Mouse (Mus musculus): ENCODE measurements around the gene Hpgds.

Gene Hpgds

DNA sequence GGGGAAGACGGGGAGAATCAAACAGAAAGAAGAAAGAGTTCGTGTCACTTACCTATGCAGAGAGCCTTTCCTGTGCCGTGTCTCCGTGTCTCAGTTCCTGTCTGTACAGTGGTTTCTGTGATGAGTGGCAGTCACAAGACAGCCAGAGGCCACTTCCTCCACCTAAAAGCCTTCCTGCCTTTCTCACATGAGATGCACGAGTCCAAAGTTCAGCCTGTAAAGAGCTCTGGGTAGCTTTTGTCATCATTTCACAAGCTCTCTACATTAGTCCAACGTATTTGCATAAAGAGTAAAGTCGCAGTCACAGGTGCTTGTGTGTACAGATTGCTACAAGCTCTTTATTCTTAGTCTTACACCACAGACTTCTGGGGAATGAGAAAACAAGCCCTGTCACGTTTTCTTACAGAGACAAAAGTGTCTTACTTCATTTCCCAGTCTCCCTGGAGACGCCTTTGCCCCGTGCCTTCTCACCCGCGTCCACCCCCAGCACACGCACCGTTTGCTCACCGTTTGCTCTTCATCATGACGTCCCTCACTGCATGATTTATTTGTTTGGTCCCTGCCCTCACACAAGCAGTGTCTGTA is at the start of gene Hpgds:
Hpgds (minus strand) TSS at position 288 of the 585 bp plus-strand sequence.
- DNase-seq (ENCODE audit: low spot score) = no peak

DNA sequence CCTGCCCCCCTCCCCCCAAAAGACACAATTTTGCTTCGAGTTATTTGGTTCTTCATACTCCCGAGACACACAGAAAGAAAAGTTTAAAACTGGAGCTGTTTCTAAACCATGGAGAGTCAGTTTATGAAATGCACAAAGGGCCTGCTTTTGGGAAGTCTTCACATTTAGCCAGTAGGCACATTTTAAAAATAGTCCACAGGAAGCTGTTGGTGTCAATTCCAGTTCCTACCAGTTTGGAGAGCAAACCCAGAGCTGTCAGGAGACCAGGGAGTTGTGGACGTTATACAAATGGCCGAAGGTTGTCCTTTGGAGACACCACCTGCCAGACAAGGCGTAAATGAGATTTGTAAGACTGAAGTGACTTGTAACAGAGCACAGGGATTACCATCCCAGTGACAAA is 20.3 kb upstream of the Hpgds start:
- peak; percentile 12 for DNase-seq (ENCODE audit: low spot score)

DNA sequence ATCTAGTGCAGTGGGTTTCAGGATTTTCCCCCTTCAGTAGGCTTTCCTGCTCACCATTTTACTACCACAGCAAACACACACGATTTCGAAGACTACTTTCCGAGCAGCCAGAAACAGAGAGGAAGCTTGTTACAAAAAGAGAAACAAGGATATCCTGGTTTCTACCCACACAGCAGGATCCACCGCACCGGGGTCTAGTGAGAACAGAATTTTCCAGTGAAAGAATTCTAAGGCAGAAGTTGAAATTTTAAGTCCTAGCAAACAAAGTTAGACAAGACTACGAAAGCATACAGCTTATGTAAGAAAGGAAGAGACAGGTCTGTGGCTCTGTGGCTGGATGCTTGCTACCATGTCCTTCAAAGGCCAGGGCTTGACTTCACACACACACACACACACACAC is 19.4 kb upstream of the Hpgds start:
- DNase-seq (ENCODE audit: low spot score) = no peak

DNA sequence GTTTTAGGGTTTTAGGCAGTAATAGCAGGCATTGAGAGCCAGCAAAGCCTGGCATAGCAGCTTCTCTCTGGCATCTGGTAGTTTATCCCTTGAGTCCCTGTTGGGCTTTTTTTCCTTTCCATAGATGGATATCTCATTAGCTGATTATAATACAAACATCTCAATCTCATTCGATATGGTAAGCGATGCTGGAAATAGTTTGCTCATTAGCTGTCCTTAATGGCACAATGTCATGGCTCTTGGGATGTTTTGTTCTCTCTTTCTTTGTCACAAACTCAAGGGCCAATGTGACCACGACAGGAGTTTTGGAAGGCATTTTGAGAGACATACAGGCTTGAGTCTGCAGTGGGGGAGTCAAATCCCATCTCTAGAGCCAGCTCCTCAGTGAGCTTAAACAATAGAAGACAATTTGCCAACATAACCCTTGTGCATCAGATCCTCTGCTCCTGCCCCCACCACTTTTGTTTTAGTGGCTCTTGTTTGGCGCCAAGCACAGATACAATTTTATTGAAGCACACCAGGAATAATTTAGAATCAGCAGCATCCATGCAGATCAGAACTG is 14.8 kb upstream of the Hpgds start:
- no peak for DNase-seq (ENCODE audit: low spot score)

DNA sequence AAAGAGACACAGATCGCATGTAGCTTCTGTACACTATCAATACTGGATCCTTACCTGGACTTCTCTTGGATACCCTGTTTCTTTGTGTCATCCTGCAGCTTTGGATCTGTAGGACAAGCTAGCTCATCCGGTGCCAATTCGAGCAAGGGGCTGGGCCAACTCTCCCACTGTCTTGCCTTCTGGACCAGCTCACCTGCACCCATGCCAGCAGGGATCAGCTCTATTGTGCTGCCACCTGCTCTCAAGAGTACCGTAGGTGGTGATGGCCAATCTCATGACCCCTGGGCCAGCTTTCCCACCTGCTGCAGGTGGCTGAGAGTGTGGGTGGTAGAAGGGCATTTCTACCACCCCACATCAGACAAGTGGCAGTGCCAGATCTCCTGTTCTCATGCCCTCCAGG is 12.3 kb upstream of the Hpgds start:
- no peak for DNase-seq (ENCODE audit: low spot score)

DNA sequence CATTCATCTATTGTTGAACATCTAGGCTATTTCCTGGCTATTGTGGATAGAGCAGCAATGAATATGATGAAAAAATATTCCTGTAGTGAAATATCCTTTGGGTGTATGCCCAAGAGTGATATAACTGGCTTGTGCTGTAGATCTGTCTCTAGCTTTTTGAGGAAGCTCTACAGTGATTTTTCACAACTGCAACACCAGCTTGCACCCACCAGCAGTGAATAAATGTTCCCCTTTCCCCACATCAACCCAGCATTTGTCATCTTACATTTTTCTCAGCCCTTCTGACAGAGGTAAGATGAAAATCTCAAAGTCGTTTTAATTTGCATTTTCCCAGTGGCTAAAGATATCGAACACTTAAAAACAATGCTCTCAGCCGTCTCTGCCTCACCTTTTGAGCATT is 8.9 kb upstream of the Hpgds start:
- DNase-seq (ENCODE audit: low spot score) = no peak

DNA sequence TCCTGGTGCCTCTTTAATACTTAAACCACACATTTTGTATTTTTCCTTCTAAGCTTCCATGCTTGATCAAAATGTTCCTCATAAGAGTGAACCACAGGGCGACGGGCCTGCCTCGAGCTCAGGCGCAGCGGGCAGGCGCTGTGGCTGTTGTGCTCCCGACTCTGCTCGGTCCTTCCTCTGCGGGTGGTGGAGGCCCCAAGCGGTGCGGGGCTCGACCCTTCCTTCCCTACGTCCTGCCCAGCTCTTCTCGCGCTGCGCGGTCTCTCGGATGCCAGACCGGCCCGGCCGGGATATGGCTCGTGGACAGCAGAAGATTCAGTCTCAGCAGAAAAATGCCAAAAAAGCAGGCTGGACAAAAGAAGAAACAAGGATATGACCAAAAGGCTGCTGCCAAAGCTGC is 6.0 kb upstream of the Hpgds start:
- no peak for DNase-seq (ENCODE audit: low spot score)

DNA sequence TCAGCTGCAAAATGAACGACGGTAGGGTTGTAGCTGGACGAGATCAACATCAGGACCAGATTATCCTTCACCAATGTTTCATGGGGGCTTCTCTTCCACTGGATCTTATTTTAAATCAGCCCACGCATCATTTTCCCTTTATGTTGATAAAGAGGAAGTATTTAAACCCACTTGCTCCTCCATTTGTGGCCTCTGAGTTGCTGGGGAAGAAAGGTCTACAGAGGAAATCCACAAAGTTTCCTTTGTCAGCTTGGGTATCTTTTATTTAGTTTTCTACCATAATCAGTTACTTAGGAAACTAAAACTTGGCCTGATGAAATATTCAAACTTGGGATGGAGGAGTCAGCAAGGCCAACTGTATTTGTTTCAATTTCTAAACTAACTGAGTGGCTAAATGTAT is 1.7 kb upstream of the Hpgds start:
- no peak for DNase-seq (ENCODE audit: low spot score)

DNA sequence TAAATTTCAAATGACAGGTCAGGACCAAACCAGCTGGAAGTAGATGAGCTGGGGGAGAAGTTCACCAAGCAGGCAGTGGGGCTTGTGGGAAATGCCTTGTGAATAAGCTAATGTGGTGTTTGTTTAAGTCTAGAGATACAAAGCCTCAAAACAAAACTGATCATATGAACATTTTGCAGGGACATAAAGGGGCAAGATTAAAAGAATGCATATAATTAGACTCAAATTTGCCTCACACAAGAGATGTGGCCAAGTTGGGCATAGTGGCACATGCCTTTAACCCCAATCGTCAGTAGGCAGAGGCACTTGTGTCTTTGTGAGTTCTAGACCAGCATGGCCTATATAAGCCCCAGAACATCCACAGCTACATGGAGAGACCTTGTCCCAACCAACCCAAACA is 2.4 kb downstream of the Hpgds start:
- DNase-seq (ENCODE audit: low spot score) = no peak

DNA sequence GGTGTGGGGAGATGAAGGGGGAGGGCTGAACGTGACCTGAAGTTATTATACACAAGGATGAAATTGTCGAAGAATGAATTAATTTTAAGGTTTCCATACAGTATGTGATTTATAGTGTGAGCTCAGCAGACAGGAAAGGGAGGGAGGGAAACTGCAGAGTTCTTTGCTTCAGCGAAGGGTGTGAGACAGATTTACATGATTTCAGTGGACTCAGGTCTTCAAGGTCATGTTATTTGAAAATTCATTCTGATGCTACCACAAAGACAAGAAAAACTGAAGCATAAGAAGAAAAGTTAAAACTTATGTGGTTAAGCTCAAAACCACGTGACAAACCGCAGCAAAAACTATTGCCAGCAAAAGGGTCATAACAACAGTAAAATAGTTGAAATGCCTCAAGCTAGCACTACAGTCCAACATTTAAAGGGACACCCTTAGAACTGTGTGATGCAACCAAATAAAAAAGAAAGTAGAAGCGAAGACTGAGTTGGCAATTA is 3.9 kb downstream of the Hpgds start:
- DNase-seq (ENCODE audit: low spot score) = no peak

DNA sequence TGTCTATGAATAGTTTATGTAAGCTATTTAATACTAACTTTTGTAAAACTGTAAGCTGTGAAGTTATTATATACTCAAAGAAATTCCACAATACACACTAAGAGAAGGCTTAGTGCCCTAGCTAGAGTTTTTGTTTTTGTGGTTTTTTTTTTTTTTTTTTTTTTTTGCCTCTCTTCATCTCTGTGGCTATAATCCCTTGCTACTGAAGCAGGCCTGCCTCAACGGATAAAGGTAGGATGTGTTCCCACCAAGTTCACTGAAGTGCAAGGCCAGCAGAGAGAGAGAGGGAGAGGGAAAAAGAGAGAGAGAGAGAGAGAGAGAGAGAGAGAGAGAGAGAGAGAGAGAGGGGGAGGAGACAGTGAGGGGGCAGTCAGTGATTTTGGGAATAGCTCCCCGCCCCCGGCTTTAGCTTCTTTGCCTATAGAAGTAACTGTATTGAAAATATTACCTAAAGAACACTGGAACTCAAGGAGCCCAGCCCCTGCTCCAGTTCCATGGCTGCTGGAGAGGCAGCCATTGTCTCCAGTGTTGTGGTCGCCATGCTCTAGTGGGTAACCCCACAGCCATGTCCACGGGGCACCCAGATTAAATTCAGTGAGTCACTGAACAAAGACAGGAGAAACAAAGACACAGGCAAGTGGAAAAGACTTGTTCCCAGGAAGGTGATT is 4.5 kb downstream of the Hpgds start:
- no peak for DNase-seq (ENCODE audit: low spot score)

DNA sequence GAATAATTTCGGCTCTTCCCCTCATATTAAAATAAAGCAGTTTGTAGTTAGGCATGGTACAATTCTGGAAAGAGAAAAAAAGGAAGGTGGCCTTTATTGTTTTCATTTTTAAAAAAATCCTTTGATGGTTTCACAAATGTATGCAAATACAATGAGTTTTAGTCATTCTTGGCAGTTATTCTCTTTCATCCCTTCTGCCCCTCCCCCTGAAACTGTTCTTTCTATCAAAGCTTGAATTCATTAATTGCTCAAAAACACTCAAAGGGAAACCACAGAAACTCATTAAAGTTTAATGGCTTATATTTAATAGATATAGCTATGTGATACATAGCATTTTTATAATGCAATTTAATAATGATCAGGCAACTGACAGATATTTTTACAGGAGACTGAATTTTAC is 6.5 kb downstream of the Hpgds start:
- DNase-seq (ENCODE audit: low spot score) = no peak

DNA sequence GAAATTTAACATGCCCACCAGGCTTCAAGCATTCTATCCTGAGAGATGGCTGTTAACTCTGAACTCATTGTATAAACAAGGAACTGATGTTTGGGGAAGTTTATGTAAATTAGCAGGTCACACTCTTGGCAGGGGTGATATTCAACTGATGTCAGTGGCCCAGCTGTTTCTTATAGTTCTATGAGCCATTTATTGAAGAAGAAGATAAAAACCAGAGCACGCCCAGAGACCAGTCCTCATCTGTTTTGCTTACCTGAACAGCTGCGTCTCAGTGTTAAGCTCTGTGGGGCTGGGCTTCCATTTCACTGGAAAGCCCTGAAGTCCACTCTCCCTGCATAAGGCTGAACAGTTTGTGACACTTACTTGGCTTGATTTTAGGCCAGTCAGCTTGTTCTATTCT is 6.9 kb downstream of the Hpgds start:
- DNase-seq (ENCODE audit: low spot score) = no peak

DNA sequence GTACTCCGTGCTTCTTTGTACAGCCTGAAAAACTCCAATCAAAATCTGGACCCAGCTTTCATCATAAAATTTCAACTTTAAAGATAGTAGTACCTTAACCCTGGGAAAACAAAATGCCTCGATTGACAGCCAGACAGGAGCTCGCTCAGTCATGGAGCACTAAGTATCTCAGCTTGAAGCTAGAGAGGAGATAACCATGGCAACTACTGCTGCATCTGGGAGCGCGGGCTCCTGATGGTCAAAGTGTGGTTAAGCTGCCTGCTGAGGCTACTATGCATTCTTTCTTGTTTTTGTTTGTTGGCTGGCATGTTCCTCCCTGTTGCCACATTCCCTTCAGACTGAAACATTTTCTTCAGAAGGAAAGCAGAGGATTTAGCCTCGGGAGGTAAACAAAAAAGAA is 12.3 kb downstream of the Hpgds start:
- DNase-seq (ENCODE audit: low spot score) = no peak

DNA sequence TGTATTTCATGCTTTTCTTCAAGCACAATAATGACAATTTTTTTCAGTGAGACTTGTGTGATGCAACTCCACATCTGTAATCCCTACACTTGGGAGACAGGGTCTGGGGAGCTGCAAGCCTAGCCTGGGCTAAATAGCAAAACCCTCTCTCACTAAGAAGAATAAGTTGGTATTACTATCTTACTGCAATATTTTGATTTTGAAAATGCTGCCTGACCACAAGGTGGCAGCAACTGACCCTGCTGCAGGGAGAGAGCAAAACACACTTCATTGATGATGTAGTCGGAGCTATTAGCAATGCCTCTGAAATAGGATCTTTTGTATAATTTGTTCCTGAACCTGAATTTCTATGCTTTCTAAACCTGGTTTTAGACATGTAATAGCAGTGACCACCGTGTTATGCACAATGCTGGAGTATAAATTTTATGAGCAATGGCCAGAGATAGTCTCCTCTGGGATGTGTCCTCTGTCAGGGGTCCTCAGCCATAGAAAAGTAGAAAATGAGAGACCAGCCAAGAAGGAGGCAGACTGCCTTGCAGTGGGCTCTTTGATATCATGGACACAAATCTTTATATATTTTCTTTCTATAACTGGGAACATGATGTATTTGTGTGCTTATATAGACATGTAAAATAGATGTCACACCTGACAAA is 18.5 kb downstream of the Hpgds start:
- peak; percentile 64 for DNase-seq (ENCODE audit: low spot score)

DNA sequence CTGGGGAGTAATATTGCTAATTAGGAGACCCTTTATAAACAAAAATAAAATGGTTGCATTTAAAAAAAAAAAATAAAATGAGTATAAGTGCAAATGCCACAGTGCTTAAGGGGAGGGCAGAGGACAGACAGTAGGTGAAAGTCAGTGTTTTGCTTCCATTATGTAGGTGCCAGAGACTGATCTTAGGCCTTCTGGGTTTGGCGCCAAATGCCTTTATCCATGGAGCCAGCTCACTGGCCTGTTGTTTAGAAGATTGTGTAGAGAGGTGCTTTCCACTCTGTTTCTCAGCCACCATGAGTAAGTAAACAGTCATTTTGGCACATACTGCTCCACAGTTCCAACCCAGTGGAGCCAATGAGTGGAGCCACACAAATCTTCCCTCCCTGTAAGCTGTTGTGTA is 27.2 kb downstream of the Hpgds start:
- DNase-seq (ENCODE audit: low spot score) = peak; percentile 74

DNA sequence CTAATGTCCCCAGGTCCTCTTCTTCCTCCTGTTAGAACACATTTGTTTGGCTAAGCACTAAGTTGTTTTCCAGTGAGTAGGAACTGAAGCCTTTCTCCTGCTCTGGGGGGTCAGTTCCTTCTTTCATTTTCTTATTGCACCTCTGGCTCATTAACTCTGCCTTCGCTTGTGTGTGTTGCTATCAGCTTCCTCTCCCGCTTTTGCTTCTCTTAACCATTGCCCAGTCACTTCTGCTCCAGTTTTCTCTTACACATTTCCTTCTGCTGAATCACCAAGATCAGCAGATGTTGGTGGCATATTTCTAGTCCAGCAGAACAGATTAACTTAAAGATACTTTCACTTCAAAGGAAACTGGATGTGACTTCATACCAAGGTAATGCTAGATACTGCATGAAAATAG is 29.8 kb downstream of the Hpgds start:
- DNase-seq (ENCODE audit: low spot score) = peak; percentile 72

DNA sequence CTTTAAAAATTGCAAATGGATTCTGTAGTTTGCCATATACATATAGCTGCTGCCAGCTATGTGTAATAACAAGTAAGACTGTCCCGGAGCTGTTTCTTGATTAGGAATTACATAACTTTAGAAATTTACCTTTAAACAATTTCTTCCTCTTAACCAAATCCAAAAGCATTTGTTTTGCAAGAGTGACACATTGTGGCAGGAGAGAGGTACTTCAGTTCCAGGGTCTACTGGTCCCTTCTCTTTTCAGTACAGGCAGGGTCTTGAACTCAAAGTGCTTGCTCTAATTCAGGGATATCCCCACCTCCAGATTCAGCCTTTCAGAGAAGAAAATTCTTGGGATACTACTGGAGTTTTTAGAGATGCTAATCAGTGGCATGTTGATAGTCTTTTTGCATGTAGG is 65.6 kb downstream of the Hpgds start:
- DNase-seq (ENCODE audit: low spot score) = peak; percentile 44

DNA sequence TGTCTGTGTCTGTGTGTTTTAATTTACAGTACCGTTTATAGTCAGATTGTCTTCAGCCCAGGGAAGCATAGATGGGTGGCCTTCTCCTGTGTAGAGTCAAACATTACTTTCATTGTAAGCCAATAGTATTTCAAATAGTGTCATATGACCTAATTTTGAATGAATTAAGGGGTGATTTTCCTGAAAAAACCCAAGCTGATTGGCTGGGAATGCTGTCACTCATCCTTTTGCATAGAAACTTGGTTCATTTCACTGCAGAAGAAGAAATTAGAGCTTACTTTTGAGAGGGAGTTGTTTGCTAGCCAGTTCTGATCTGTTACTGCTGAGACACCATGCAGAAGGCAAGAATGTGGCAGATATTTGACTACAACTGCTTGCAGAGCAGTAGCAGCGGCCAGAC is 69.5 kb downstream of the Hpgds start:
- peak; percentile 11 for DNase-seq (ENCODE audit: low spot score)

Measured in adipocyte (in vitro differentiated cells).